Mouse (Mus musculus): ENCODE data around the gene Hira. TPM values are rescaled to one million over a fixed set of nuclear protein-coding genes. Genes with fewer than 3 reads are reported as not detected.

Hira gene
- polyA plus RNA-seq, 1 experiment = 120 TPM

DNA sequence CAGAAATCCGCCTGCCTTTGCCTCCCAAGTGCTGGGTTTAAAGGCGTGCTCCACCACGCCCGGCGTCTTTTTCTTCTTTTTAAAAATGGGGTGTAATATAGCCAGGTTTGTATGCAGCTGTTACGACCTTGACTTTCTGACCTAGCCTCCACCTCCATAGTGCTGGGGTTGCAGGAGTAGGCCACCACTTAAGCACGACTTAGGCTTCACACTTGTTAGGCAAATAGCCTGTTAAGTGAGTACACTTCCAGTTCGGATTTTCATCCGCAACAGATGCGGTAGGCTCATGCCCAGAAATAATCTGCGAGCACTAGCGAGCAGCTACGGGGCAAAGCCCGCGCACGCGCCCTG lies 771 bp upstream of the Hira start:
- TF ChIP-seq POLR2A (IDR thresholded peaks at IDR 0.05; ENCODE audit: borderline replicate concordance, extremely low read depth, insufficient read depth, insufficient read length, poor library complexity, severe bottlenecking) (no peak), CTCF (IDR thresholded peaks at IDR 0.05; ENCODE audit: borderline replicate concordance, extremely low read depth, insufficient read depth, insufficient read length) (no peak)
- no peak for DNase-seq (ENCODE audit: low read depth)

DNA sequence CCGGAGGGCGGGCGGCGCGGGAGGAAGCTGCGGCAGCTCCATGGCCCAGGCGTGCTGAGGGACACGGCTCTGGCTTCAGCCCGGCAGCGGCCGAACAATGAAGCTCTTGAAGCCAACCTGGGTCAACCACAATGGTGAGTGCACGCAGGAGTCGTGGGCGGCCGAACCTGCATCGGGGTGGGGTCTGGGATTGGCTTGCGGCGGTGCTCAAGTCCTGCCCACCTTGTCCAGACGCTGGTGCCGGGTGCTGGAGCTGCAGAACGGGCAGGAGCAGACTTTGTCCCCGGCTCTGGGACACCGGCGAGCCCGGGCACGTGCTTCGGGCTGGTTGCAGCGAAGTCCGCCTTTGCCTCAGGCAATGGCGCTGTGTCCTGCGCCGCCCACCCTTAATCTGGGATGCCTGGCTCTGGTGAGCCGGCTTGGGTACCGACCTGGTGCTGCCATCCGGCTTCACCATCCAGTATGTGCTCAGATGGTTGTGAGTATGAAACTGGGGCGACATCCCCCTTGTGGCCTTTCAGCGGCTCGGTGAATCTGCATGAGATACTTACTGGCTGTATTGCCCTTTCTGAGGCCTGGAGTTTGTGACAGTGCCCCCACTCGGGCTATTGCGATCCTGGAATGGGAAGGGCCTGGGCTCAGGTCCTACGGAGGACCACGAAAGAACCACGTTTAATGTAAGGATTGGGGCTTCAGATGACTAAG lies 701 bp downstream of the Hira start:
- TF ChIP-seq POLR2A (IDR thresholded peaks at IDR 0.05; ENCODE audit: borderline replicate concordance, extremely low read depth, insufficient read depth, insufficient read length, poor library complexity, severe bottlenecking) = no peak
- TF ChIP-seq CTCF (IDR thresholded peaks at IDR 0.05; ENCODE audit: borderline replicate concordance, extremely low read depth, insufficient read depth, insufficient read length) = peak; percentile 37; the same call in 1 of the 2 replicates
- peak; percentile 85 for DNase-seq (ENCODE audit: low read depth)

DNA sequence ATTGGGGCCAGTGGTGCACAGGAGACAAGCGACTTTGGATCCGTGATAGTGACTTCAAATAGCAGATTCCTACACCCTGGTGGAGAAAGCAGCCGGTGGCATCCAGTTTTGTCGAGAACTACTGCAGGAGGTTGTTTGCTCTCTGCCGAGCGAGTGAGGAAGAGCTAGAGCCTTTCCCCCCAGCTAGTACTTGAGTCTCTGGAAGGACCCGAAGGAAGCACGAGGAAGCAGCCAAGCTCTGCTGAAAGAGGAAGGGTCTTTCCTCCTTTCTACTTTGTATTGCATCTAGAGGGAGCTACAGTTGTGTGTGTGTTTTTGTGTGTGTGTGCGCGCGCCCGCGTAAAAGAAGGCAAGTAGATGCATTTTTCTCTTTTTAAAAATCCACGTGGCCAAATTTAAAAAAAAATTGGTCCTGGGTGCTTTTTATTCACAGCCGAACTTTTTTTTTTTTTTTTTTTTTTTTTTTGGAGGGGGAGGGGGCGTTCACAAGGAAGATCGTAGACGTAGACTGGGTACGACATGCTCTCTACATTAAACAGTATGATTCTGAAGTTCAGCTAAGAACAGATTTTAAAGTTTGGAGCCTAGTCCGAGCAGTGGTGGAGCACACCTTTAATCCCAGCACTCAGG lies 1.4 kb downstream of the Hira start:
- TF ChIP-seq POLR2A (IDR thresholded peaks at IDR 0.05; ENCODE audit: borderline replicate concordance, extremely low read depth, insufficient read depth, insufficient read length, poor library complexity, severe bottlenecking) (no peak), CTCF (IDR thresholded peaks at IDR 0.05; ENCODE audit: borderline replicate concordance, extremely low read depth, insufficient read depth, insufficient read length) (no peak)
- DNase-seq (ENCODE audit: low read depth) = no peak

DNA sequence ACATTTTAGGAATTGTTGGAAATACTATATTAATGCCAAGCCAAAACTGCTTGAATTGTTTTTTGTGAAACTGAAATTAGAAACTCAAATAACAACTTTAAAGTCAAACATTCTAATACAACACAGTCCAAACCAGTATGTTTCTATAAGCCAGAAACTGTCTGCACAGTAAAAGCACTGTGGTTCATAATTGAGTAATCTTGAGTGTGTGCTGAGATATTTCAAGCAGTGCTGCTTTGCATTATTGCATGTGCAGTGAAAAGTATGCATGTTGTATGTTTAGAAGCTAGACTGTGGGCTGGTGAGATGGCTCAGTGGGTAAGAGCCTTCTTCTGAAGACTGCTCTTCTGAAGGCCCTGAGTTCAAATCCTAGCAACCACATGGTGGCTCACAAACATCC lies 7.2 kb downstream of the Hira start:
- DNase-seq (ENCODE audit: low read depth) = no peak
- TF ChIP-seq CTCF (IDR thresholded peaks at IDR 0.05; ENCODE audit: borderline replicate concordance, extremely low read depth, insufficient read depth, insufficient read length) = no peak
- no peak for TF ChIP-seq POLR2A (IDR thresholded peaks at IDR 0.05; ENCODE audit: borderline replicate concordance, extremely low read depth, insufficient read depth, insufficient read length, poor library complexity, severe bottlenecking)

- no peak for DNase-seq (ENCODE audit: low read depth)
- TF ChIP-seq CTCF (IDR thresholded peaks at IDR 0.05; ENCODE audit: borderline replicate concordance, extremely low read depth, insufficient read depth, insufficient read length) = no peak
Observed at GRCm38 (mm10) chr16:18893840-18894372, 17.1 kb downstream of the Hira start.

DNA sequence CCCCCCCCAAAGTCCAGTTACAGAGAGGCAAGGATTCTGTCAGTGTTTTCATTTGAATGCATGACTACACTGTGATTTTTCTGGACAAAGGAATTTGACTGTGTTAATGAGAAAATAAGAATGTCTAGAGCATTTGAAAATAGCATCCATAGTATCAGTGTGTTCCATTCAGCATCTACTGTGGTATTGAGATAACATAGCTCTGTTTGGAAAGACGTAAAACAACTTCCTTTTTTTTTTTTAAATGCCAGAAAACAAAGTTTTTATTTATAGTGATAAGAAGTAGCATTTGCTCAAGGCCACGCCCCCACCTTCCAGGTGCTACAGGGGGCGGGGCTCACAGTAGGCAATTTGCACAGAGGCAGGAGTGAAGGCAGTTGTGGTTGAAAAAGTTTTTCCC lies 18.4 kb downstream of the Hira start:
- no peak for TF ChIP-seq POLR2A (IDR thresholded peaks at IDR 0.05; ENCODE audit: borderline replicate concordance, extremely low read depth, insufficient read depth, insufficient read length, poor library complexity, severe bottlenecking)
- no peak for TF ChIP-seq CTCF (IDR thresholded peaks at IDR 0.05; ENCODE audit: borderline replicate concordance, extremely low read depth, insufficient read depth, insufficient read length)
- DNase-seq (ENCODE audit: low read depth) = no peak

GRCm38 (mm10) chr16:18896429-18896828 lies 19.6 kb downstream of the Hira start:
- TF ChIP-seq CTCF (IDR thresholded peaks at IDR 0.05; ENCODE audit: borderline replicate concordance, extremely low read depth, insufficient read depth, insufficient read length) (no peak), POLR2A (IDR thresholded peaks at IDR 0.05; ENCODE audit: borderline replicate concordance, extremely low read depth, insufficient read depth, insufficient read length, poor library complexity, severe bottlenecking) (no peak)
- DNase-seq (ENCODE audit: low read depth) = peak; percentile 1

DNA sequence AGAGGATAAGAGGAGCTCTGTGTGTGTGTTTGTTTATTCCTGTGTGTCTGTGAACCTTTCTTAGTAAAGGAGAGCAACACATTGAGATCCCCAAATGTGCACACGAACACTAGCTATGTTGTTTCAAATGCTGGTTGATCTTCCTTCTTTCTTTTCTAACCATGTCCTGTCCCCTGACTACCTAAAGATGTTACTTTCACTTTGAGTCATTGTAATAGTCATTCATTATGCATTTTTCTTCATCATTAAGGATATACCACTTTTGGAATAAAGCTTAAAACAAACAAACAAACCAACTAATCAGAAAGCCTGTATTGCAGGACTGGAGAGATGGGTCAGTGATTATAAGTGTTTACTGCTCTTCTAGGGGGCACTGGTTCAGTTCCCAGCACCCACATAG lies 28.8 kb downstream of the Hira start:
- no peak for TF ChIP-seq POLR2A (IDR thresholded peaks at IDR 0.05; ENCODE audit: borderline replicate concordance, extremely low read depth, insufficient read depth, insufficient read length, poor library complexity, severe bottlenecking)
- TF ChIP-seq CTCF (IDR thresholded peaks at IDR 0.05; ENCODE audit: borderline replicate concordance, extremely low read depth, insufficient read depth, insufficient read length) = no peak
- no peak for DNase-seq (ENCODE audit: low read depth)

DNA sequence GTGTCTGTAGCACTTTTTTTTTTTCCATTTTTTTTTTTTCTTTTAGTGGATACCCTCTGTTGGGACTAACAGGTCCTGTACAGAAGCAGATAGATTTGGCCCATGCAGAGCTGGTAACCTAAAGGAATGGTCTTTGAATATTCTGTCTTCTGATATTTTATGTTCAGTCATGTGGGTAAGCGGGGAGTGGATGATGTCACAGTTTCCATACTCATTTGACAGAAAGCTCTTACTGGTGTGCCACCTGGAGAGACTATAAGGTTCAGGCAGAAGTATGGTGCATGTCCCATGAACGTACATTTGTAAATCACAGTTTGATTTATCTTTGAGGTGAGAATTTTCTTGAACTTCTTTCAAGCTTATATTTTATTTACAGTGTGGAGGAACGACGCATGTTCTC lies 39.2 kb downstream of the Hira start:
- TF ChIP-seq POLR2A (IDR thresholded peaks at IDR 0.05; ENCODE audit: borderline replicate concordance, extremely low read depth, insufficient read depth, insufficient read length, poor library complexity, severe bottlenecking) (no peak), CTCF (IDR thresholded peaks at IDR 0.05; ENCODE audit: borderline replicate concordance, extremely low read depth, insufficient read depth, insufficient read length) (no peak)
- no peak for DNase-seq (ENCODE audit: low read depth)

DNA sequence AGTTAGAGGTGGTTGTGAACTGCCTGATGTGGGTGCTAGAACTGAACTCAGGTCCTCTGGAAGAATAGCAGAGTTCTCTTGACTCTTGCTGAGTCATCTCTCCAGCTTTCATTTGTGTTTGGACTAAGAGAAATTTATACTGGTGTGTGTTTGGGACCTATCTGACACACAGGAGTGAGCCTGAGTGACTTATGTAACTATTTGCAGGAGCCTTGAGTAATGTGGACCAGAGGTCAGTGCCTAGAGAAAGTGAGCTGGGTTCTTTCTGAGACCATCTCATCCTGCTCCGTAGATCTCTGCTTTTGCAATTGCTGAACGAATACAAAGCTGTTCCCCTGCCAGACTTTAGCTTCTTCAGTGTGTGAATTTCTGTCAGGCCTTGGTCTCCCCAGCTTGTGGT lies 44.9 kb downstream of the Hira start:
- TF ChIP-seq CTCF (IDR thresholded peaks at IDR 0.05; ENCODE audit: borderline replicate concordance, extremely low read depth, insufficient read depth, insufficient read length) (no peak), POLR2A (IDR thresholded peaks at IDR 0.05; ENCODE audit: borderline replicate concordance, extremely low read depth, insufficient read depth, insufficient read length, poor library complexity, severe bottlenecking) (no peak)
- DNase-seq (ENCODE audit: low read depth) = no peak

DNA sequence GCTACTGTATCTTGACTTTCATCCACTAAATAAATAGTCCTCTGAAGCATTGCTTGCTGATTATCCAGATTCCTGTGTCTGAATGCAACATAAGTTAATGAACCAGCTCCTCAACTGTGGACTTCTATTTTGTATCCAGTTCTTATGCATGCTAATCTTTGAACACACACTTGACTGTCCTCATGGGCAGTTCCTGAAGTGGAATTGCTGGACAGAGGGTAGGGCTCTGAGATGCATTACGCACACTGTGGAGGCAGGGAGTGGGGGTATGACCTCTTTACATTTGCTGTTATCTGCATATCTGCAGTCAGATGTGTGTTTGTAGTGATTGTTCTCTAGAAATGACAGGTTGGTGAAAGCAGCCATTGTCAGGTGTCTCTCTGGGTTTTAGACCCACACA lies 51.1 kb downstream of the Hira start:
- TF ChIP-seq POLR2A (IDR thresholded peaks at IDR 0.05; ENCODE audit: borderline replicate concordance, extremely low read depth, insufficient read depth, insufficient read length, poor library complexity, severe bottlenecking) (no peak), CTCF (IDR thresholded peaks at IDR 0.05; ENCODE audit: borderline replicate concordance, extremely low read depth, insufficient read depth, insufficient read length) (no peak)
- no peak for DNase-seq (ENCODE audit: low read depth)

Data from brain, embryonic 14.5 days (tissue).